Mouse (Mus musculus) midbrain, embryonic 10.5 days (tissue): ENCODE data around the gene Sema4c. TPM values are rescaled to one million over a fixed set of nuclear protein-coding genes. Genes with fewer than 3 reads are reported as not detected.
"Not testable (repeated sequence)": the region's sequence is repeated elsewhere in the genome, so short reads cannot be mapped to it uniquely, and the experiment has no call there.

Source experiments
- DNase-seq: peaks from one replicate; pipeline ENCODE4 v3.0.0-alpha.2; 2017; ENCODE audit warnings: low spot score
- H3K27ac ChIP-seq: fragments of 300-500 bp; sonication (generic); replicated peaks from 2 replicates; pipeline ENCODE4 v1.5.1; 2016; ENCODE audit warnings: mild to moderate bottlenecking
- H3K27me3 ChIP-seq: fragments of 300-500 bp; sonication (generic); 2 replicates; pipeline ENCODE4 v1.6.1; 2016; ENCODE audit warnings: low read depth, mild to moderate bottlenecking; ENCODE audit not compliant: poor library complexity, severe bottlenecking
- H3K36me3 ChIP-seq: fragments of 300-500 bp; sonication (generic); 2 replicates; pipeline ENCODE4 v1.6.1; 2016; ENCODE audit warnings: mild to moderate bottlenecking, moderate library complexity
- H3K4me1 ChIP-seq: fragments of 300-500 bp; sonication (generic); 2 replicates; pipeline ENCODE4 v1.6.1; 2016
- H3K4me3 ChIP-seq: fragments of 300-500 bp; sonication (generic); 2 replicates; pipeline ENCODE4 v1.5.1; 2016; ENCODE audit warnings: mild to moderate bottlenecking, moderate library complexity
- H3K9me3 ChIP-seq: fragments of 300-500 bp; sonication (generic); replicated peaks from 2 replicates; pipeline ENCODE4 v1.6.1; 2016; ENCODE audit warnings: mild to moderate bottlenecking
- WGBS: fragments of 180-500 bp; shearing (Covaris S2); methylation state at CpG from one replicate; pipeline ENCODE4 v1.1.7; 2016; 5-methylcytosine and 5-hydroxymethylcytosine counted together
- polyA plus RNA-seq: library from polyadenylated mRNA; unstranded; fragments of >200 nt; fragmentation: Nextera tagmentation; extraction: Ambion mirVana; gene quantifications from 2 replicates; pipeline ENCODE4 v1.2.1, GENCODE M21; 2016

Sema4c gene
- polyA plus RNA-seq, 1 experiment from 2014 or later, result 20.8 TPM

GRCm38 (mm10) chr1:36548771-36549170, 9.4 kb downstream of the Sema4c start:
- peaks cover 47% of the 10 kb centered on the region for H3K4me1 ChIP-seq

DNA sequence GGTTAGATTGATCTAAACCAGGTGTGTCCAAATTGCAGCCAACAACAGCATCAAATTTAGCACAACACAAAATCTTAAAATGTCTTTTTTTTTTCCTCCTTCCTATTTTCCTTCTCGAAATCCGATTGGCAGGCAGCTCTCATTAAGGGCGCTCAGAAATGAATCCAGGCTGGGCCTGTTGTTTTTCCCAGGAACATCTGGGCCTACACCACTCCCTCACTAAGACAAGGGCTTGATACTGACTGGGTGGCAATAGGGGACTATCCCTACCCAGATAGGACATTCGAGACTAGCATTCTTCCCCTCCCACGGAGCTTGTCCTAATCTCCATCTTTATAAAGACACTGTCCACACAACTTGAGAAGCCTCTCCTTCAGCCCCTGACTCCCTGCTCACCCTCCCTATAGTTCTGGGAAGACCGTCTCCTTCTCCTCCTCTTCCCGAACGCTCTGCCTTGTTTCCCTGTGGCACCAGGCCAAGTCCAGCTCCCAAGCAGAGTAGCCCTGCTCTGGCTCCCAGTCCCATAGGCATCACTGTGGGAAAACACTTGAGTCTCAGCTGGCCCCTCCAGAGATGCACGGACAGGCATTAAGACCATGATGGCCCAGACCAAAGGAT, 10.1 kb downstream of the Sema4c start:
- 52% methylated on average over 9 of the region's 9 CpGs for WGBS
- H3K4me1 ChIP-seq, result peaks cover 47% of the 10 kb centered on the region
- no peak for DNase-seq

More at GRCm38 (mm10) chr1:36548771-36549170, 9.4 kb downstream of the Sema4c start:
- no peak overlapping the region for H3K27ac ChIP-seq
- no peak for DNase-seq
- peak overlapping the region; percentile 4; the same call in 1 of the 2 replicates for H3K4me3 ChIP-seq
- WGBS, result 63% methylated on average over 8 of the region's 8 CpGs
- peaks cover 58% of the 10 kb centered on the region for H3K36me3 ChIP-seq
- H3K27me3 ChIP-seq, result no peaks in the 10 kb centered on the region
- H3K9me3 ChIP-seq, result no peaks in the 10 kb centered on the region

DNA sequence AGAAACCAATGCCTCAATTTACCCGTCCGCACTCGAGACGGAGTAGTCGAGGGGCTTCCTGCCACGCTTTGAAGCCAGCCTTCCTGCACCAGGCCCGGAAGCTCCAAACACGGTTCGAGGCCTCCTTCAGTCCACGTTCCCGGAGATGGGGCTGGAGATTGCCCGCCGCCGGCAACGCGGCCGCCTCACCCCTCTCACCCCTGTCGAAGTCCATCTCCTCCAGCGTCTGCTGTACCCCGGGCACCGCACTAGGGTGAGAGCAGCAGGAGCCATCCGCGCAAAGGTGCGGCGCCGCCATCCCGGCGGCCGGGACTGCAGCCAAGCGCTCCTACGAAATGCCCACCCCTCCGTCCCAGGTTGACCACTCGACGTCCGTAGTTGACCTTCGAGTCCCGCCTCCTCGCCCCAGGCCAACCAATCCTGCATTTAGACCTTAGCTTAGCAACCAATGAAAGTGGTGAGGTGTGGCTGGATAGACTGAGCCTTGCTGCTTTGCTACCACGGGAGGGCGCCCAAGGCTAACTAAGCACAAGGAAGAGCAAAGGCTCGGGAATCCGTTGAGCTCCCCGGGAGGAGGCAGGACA, 11.2 kb downstream of the Sema4c start, which contains the start of gene Ankrd39:
Gene Ankrd39, minus strand, starts transcription at position 558 of the 584 bp plus-strand sequence.
- H3K27ac ChIP-seq, result peak within 1 kb of the TSS; percentile 84
- WGBS, result under 1% methylated on average over 43 of the region's 43 CpGs
- H3K4me3 ChIP-seq, result peak within 1 kb of the TSS; percentile 61
- peak; percentile 98 for DNase-seq
- H3K9me3 ChIP-seq, result no peaks in the 10 kb centered on the region
- peaks cover 47% of the 10 kb centered on the region for H3K36me3 ChIP-seq
- H3K4me1 ChIP-seq, result peaks cover 44% of the 10 kb centered on the region
- no peaks in the 10 kb centered on the region for H3K27me3 ChIP-seq

More for the DNA sequence above, 10.1 kb downstream of the Sema4c start:
- Histone ChIP-seq H3K27me3 (no peaks in the 10 kb centered on the region), H3K9me3 (no peaks in the 10 kb centered on the region), H3K4me3 (no peak overlapping the region), H3K36me3 (peaks cover 52% of the 10 kb centered on the region), H3K27ac (peak overlapping the region; percentile 77; the same call in 1 of the 2 replicates)

DNA sequence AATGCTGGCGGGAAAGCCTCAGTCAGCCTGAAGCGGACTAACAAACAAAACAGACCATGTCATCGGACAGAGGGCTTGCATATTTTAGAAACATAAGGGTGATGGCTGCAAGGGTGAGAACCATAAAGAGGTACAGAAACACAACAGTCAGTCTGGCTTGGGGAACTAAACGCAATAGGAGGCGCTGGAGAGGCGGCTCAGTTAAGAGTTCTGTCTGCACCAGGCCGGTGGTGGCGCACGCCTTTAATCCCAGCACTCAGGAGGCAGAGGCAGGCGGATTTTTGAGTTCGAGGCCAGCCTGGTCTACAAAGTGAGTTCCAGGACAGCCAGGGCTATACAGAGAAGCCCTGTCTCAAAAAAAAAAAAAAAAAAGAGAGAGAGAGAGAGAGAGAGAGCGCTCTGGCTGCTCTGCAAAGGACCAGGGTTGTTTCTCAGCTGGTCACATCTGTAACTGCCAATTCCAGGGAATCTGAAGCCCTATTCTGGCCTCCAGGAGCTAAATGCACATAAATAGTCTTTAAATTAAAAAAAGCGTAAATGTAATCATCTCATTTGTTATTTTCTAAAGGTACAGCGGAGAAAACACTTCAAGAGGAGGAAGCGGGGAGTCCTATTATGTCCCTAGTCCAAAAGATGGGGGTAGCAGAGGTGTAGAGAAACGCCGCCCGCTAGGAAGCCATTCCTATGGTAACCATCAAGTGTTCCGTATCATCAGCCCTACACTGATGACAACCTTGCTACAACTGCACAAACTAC, 12.1 kb downstream of the Sema4c start:
- WGBS, result 77% methylated on average over 19 of the region's 19 CpGs
- Histone ChIP-seq H3K4me1 (peaks cover 44% of the 10 kb centered on the region), H3K27ac (no peak overlapping the region), H3K36me3 (peaks cover 46% of the 10 kb centered on the region), H3K9me3 (no peaks in the 10 kb centered on the region), H3K27me3 (no peaks in the 10 kb centered on the region), H3K4me3 (peak overlapping the region; percentile 61)
- DNase-seq, result no peak

- no peak overlapping the region for H3K4me3 ChIP-seq
- H3K36me3 ChIP-seq, result peaks cover 45% of the 10 kb centered on the region
- peaks cover 42% of the 10 kb centered on the region for H3K4me1 ChIP-seq
- 91% methylated on average over 2 of the region's 2 CpGs for WGBS
- no peaks in the 10 kb centered on the region for H3K27me3 ChIP-seq
- H3K9me3 ChIP-seq, result no peaks in the 10 kb centered on the region
- no peak for DNase-seq
- no peak overlapping the region for H3K27ac ChIP-seq
Observed at GRCm38 (mm10) chr1:36545382-36545781, 12.8 kb downstream of the Sema4c start.

DNA sequence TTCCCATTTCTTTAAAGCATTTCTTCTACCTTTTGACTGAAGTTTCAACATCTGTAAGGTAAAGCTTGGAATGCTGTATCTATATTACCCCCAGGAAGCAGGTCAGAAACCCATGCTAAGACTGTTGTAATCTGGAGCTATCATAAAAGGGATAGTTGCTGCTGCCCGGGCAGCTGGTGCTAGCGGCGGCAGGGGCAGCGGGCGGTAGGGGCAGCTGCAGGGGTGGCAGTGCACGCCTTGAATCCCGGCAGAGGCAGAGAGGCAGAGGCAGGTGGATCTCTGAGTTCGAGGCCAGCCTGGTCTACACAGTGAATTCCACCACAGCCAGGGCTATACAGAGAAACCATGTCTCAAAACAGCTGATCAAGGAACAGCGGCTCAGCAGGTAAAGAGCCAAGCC, 15.2 kb downstream of the Sema4c start:
- Histone ChIP-seq H3K4me1 (peaks cover 21% of the 10 kb centered on the region), H3K36me3 (peaks cover 39% of the 10 kb centered on the region), H3K4me3 (no peak overlapping the region), H3K9me3 (no peaks in the 10 kb centered on the region), H3K27me3 (no peaks in the 10 kb centered on the region), H3K27ac (no peak overlapping the region)
- DNase-seq, result no peak
- WGBS, result 95% methylated on average over 9 of the region's 9 CpGs

DNA sequence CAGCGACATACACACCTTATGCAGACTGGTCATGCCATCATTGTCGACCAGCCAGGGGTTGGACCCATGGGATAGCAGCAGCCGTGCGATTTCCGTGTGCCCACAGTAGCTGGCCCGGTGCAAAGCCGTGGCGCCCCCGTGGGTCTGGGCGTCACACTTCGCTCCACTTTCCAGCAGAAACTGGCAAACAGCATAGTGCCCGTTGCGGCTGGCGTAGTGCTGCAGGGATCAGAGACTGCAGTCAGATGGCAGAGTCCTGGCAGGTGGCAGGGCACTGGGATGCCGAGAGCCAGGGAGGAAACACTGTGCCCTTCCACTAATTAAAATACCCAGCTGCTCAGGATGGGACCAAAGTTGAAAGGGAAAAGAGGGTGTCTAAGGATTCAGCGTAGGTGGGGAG, 16.3 kb downstream of the Sema4c start:
- WGBS, result 95% methylated on average over 16 of the region's 16 CpGs
- Histone ChIP-seq H3K4me3 (no peak overlapping the region), H3K27me3 (no peaks in the 10 kb centered on the region)

GRCm38 (mm10) chr1:36540807-36541206, 17.3 kb downstream of the Sema4c start:
- Histone ChIP-seq H3K27me3 (no peaks in the 10 kb centered on the region), H3K9me3 (no peaks in the 10 kb centered on the region), H3K4me3 (no peak overlapping the region), H3K27ac (no peak overlapping the region), H3K36me3 (peaks cover 39% of the 10 kb centered on the region), H3K4me1 (peaks cover 4% of the 10 kb centered on the region; the same call in 1 of the 2 replicates)
- WGBS, result 91% methylated on average over 12 of the region's 12 CpGs
- DNase-seq, result no peak

More for the DNA sequence above, 16.3 kb downstream of the Sema4c start:
- Histone ChIP-seq H3K4me1 (peaks cover 14% of the 10 kb centered on the region), H3K9me3 (no peaks in the 10 kb centered on the region), H3K27ac (no peak overlapping the region), H3K36me3 (peaks cover 39% of the 10 kb centered on the region)
- no peak for DNase-seq

DNA sequence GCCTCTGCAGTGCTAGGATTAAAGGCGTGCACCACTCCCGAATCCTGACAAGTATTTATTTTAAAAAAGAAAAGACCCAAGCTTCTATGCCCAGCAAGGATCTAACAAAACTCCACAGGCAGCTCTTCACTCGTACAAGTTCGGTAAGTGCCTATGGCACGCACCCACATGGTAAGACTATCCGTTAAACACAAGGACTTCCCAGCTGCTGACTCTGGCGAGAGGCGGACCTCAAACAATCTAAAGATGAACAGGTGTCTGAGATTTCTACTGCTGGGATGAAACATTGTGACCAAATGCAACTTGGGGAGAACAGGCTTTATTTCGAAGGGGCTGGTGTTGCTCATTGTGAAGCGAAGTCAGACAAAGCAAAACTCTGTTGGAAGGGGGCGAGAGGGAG, 18.0 kb downstream of the Sema4c start:
- 90% methylated on average over 11 of the region's 11 CpGs for WGBS
- H3K27me3 ChIP-seq, result no peaks in the 10 kb centered on the region
- H3K36me3 ChIP-seq, result peaks cover 39% of the 10 kb centered on the region
- DNase-seq, result no peak
- H3K4me1 ChIP-seq, result no peaks in the 10 kb centered on the region
- H3K9me3 ChIP-seq, result no peaks in the 10 kb centered on the region
- H3K4me3 ChIP-seq, result no peak overlapping the region
- no peak overlapping the region for H3K27ac ChIP-seq

GRCm38 (mm10) chr1:36539186-36539585, 19.0 kb downstream of the Sema4c start, which contains the start of gene Gm42417:
TSS of gene Gm42417 (minus strand) at chr1:36539429.
- DNase-seq, result no peak
- no peaks in the 10 kb centered on the region for H3K27me3 ChIP-seq
- peaks cover 39% of the 10 kb centered on the region for H3K36me3 ChIP-seq
- no peak within 1 kb of the TSS for H3K4me3 ChIP-seq
- no peaks in the 10 kb centered on the region for H3K4me1 ChIP-seq
- no peaks in the 10 kb centered on the region for H3K9me3 ChIP-seq
- no peak within 1 kb of the TSS for H3K27ac ChIP-seq
- WGBS, result 77% methylated on average over 9 of the region's 9 CpGs

DNA sequence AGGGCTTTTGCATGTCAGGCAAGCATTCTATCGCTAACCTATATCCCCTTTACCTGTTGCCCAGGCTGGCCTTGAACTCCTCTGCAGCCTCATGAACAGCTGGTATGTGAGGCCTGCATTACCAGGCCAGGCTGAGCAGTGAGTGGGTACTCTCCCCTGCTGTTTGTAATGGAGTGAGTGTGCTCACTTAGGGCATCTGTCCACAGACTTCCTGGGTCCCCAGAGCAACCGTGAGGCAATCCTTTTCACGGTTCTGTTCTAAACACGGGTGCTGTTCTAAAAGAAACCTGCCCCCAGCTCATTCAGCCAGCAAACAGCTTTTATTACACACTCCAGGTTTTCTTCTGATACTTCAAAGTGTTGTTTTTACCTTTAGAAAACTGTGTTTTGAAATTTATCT, 19.4 kb downstream of the Sema4c start:
- H3K4me3 ChIP-seq, result no peak overlapping the region
- H3K9me3 ChIP-seq, result no peaks in the 10 kb centered on the region
- no peaks in the 10 kb centered on the region for H3K27me3 ChIP-seq
- no peaks in the 10 kb centered on the region for H3K4me1 ChIP-seq
- DNase-seq, result no peak
- peaks cover 39% of the 10 kb centered on the region for H3K36me3 ChIP-seq
- WGBS, result 92% methylated on average over 4 of the region's 4 CpGs
- no peak overlapping the region for H3K27ac ChIP-seq

- not testable (repeated sequence) for H3K4me1 ChIP-seq, DNase-seq, H3K27me3 ChIP-seq, H3K4me3 ChIP-seq, H3K27ac ChIP-seq, H3K9me3 ChIP-seq
- WGBS, result 93% methylated on average over 9 of the region's 9 CpGs
- peaks cover 36% of the 10 kb centered on the region for H3K36me3 ChIP-seq
Observed at GRCm38 (mm10) chr1:36536783-36537182, 21.4 kb downstream of the Sema4c start, which contains the start of gene Ankrd23. TSS of gene Ankrd23 (minus strand) at chr1:36536883.

DNA sequence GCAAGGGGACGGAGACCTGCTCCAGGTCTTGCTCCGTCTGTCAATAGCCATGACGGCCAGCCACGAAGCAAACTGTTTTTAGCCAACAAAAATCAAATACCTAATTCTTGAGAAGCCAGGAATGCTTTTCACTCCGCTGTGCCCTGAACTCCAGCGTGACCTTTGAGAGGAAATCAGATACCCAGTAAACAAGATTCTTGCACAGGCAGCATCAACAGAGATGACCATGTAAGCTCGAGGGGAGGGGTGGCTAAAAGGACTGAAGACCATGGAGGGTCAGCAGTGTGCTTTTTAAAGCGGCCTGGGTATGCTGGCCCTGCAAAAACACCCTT, 21.8 kb downstream of the Sema4c start:
- Histone ChIP-seq H3K36me3 (peaks cover 36% of the 10 kb centered on the region), H3K4me3 (no peak overlapping the region), H3K27ac (no peak overlapping the region), H3K27me3 (no peaks in the 10 kb centered on the region), H3K9me3 (no peaks in the 10 kb centered on the region), H3K4me1 (no peaks in the 10 kb centered on the region)
- WGBS, result 84% methylated on average over 8 of the region's 8 CpGs
- no peak for DNase-seq
